Mouse (Mus musculus) adrenal gland, adult 8-10 months (tissue): ENCODE data around the gene Tmem178b. TPM values are rescaled to one million over a fixed set of nuclear protein-coding genes. Genes with fewer than 3 reads are reported as not detected.

ENCODE experiments used
- DNase-seq: peaks from one replicate; pipeline ENCODE4 v3.0.0; 2022
- total RNA-seq, 4 experiments: library from RNA; stranded (reverse); gene quantifications; 2 replicates each; pipeline ENCODE4 v1.2.4; 2022

Gene Tmem178b
- total RNA-seq, 4 experiments from 2014 or later, result 19.2 to 38.5 (median 24.0) TPM

DNA sequence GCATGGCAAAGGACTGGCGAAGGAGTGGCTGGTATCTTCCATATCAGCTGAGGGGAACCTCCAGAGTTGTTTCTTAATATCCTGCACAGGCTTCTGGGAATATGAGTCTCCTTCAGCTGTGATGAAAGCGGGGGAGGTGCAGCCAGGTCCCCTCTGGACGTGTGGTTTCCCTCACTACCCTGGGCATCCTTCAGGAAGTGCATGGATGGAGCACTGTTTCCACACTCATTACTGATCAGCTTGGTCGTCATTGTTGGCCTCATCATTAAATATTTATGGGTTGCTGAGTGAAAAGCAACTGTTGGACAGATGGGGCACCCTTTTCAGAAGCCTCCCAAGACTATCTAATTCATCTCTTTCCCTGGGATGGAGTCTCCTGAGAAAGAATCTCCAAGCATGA, 146.3 kb downstream of the Tmem178b start:
- DNase-seq, result no peak

DNA sequence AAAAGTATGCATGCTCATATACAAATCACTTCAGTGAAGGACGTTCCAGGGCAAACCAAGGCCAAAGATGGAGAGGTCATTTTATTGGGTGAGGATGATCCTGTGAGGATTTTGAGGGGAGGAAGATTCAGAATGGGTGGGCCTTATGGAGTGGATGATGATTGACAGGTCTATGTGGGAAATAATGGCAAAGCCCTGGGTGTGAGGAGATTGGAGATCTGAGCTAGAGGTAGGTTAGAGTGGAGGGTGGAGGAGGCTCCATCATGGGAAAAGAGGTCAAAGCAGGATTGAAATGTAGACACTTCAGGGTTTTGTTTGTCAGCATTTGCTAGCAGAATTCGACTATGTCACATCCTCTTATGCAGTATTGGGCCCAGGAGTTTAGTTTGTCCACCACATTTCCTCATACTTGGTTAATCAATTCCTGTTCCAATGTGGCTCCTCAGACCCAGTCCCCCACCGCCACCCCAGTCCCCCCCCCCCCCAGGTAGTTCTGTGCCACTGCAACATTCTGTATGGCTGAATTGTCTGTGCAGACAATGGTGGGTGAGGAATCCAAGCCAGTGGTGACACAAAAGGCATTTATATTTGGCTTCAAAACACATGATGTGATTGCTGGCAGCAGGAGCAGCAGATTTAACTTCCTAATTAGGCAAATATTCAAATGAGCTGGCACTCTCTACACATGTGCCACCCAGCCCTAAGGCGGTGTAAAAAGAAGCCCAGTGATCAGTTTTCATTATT, 150.7 kb downstream of the Tmem178b start:
- no peak for DNase-seq

- no peak for DNase-seq
These were observed 151.4 kb downstream of the Tmem178b start for GRCm38 (mm10) chr6:40024336-40024934.

GRCm38 (mm10) chr6:40032901-40033300, 159.8 kb downstream of the Tmem178b start:
- DNase-seq, result no peak

DNA sequence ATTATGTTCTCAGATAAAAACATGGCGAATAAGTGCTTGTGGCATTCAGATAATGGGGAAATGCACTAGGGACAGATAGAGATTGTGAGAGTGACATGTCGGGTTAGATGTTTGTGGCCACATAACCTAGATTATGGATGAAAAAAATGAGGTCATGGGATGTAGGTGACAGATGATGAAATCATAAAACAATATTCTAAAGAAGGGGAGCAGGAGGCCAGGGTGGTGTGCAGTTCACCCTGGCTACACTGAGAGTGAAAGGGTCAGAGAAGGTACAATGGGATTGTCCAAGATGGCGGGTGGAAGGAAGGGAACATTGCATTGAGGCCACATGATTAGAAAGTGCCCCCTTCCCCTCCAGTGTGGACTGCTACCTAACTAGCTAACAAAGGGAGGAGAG, 160.9 kb downstream of the Tmem178b start:
- DNase-seq, result no peak

- peak; percentile 11 for DNase-seq
These were observed 176.2 kb downstream of the Tmem178b start for GRCm38 (mm10) chr6:40048969-40049908.

GRCm38 (mm10) chr6:40049909-40050484, 176.9 kb downstream of the Tmem178b start:
- no peak for DNase-seq

- DNase-seq, result no peak
These were observed 178.6 kb downstream of the Tmem178b start for GRCm38 (mm10) chr6:40051698-40052097.

DNA sequence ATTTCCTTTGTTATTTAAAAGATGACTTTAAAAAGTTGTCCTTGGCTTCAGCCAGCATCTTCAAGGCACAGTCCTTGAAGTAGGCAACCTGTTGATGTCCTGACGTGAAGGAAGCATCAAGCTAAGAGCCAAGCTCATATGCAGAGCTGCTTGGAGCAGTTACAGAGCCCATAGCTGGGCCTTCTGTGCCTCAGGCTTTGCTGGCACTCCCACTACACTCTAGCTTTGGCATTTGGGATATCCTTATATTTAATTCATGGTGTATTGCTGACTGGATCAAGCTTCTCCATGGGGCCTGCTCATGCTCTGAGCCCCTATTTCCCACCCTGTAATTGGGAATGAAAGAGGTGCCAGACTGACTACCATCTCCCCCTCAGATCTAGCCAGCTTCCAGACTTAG, 179.5 kb downstream of the Tmem178b start:
- DNase-seq, result no peak

DNA sequence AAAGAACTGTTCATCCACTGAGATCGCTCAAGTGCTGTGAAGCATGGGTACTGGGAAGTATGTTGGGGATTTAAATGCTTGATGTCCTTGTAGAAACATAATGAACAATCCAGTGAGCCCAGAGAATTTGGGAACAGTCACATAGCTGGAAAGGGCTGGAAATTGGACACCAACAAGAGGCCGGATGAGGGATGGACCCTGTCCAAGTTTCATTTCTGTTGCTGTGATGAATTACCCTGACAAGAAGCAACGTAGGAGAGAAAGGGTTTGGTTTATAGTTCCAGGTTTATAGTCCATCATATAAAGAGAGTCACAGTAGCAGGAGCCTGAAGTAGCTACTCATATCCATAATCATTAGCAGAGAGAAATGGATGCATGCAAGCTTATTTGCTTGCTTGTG, 186.4 kb downstream of the Tmem178b start:
- no peak for DNase-seq

DNA sequence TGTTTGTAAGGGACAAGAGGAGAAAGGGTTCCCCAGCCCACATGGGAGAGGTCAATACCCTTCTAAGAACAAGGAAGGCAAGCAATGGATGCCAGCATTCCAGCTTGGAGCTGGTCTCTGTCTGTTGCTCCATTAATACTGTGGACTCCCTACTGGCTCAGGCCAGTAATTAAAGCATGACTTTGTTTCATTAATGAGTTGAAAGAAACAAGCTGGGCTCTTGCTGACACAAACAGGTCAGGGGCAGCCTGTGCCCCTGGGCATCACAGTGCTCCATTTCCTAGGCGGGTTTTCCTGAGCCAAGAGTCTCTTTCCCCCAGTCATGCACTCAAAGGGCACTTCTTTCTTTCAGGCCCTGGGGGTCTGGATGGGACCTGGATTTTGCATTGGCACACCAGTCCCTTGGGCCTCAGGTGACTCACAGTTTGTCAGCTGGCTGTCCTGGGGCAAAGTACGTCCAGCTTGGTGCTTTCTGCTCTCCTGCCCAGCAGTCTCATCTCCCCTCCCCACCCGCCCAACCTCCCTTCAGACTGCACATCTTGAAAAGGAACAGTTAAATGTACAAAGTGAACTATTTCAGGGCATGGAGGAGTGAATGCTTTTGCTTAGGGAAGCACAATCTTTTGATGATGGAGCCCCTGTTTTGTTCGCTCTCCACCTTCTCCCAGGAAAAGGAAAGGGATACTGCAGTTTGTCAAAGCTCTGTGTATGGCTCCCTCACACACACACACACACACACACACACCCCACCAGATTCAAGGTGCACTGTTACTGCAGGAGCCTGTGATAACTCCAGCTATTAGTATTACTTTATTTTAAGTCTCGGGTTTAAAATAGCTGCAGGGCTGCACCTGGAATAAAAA, 188.5 kb downstream of the Tmem178b start:
- no peak for DNase-seq

DNA sequence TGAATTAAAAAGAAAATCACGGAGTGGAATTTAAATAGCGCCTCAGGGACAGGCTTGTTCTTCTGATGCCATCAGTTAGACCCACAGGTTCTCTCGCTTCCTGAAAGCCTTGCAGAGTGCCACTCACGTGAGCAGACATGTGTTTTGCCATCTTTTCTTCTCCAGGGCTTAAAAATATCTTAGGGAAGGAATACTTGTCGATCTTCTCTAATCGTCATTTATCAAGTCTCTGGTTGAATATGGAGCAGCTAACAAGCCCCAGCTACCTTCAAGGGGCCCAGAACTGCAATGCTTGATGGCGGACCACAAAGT, 189.1 kb downstream of the Tmem178b start:
- no peak for DNase-seq

- no peak for DNase-seq
These were observed 190.4 kb downstream of the Tmem178b start for GRCm38 (mm10) chr6:40063438-40063837.

DNA sequence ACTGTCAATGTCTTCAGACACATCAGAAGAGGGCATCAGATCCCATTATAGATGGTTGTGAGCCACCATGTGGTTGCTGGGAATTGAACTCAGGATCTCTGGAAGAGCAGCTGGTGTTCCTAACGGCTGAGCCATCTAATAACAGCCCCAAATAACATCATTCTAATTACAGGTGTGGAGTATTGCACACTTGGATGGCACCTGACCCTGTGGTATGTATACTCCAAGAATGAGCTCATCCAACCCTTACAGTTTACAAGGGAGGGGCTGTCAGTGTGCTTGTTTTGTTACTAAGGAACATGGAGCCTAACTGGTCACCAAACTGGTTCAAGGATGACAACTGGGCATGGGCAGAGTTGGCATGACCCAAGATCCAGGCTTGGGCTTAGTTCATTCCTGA, 190.8 kb downstream of the Tmem178b start:
- no peak for DNase-seq

DNA sequence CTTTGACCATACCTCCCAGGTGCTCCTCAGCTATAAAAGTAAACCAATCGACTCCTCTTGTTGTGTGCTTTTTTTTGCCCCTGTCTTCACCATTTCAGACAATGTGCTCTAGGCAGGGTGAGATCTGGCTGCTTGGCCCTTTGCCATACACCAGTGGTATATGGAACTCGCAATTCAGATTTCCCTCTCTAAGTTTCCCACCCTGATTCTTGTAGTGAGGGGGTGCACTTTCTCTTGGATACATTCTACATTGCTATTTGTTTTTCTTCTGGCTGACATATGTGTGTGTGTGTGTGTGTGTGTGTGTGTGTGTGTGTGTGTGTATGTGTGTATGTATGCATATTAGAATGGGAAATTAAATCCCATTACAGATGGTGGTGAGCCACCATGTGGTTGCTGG, 191.3 kb downstream of the Tmem178b start:
- DNase-seq, result no peak

- DNase-seq, result no peak
These were observed 195.4 kb downstream of the Tmem178b start for GRCm38 (mm10) chr6:40068467-40068866.

GRCm38 (mm10) chr6:40071007-40071406, 197.9 kb downstream of the Tmem178b start:
- DNase-seq, result no peak

DNA sequence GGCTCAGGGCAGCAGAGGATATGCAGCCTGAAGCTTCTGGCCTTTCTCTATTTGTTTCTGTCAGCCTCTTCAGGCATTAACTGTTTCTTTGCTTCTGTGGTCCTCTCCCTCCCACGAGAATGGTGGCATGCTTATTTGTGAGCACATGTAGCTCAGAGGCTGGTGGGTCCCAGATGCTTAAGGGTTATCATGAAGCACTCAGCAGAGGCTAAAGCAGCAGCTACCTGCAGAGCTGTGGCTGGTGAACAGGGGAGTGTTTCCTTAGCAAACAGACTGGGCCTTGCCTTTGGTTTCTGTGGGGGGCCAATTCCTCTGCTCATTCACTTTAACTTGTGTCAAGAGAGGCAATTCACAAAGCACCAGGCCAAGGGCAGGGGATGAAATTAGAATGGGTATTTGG, 203.0 kb downstream of the Tmem178b start:
- no peak for DNase-seq

DNA sequence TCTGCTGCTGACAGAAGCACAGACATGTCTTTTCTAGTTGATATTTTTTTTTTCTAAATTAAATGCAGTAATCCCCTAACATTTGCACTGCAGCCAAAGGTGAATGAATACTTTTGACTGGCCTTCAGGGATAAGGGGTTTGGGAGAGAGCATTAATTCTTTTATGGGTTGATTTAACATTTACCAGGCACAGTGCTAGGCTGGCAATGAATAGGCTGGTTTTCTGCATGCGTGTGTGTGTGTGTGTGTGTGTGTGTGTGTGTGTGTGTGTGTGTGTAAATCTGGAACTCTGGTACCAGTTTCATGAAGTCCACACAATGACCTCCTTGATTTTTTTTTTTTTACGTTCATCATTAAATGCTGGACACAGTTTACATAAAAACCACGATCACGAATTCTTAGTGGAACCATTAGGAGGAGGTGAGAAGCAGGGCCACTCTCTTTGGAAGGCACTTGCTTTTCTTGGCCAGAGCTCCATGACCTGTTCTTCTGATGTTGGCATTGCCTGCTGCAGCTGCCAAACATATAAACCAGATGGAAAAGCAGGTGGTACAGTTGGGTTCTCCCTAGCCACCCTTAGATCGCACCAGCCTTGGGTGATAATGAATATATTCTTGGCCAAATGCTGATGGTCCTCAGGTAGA, 203.7 kb downstream of the Tmem178b start:
- no peak for DNase-seq

GRCm38 (mm10) chr6:40078353-40078752, 205.3 kb downstream of the Tmem178b start:
- no peak for DNase-seq

GRCm38 (mm10) chr6:40083726-40084125, 210.7 kb downstream of the Tmem178b start:
- no peak for DNase-seq

- no peak for DNase-seq
These were observed 218.2 kb downstream of the Tmem178b start for GRCm38 (mm10) chr6:40091250-40091651.
